Mouse (Mus musculus): ENCODE data around the gene Sufu. TPM values are rescaled to one million over a fixed set of nuclear protein-coding genes. Genes with fewer than 3 reads are reported as not detected.

Gene Sufu
- total RNA-seq, 2 experiments from 2014 or later: 19.4 to 20.1 TPM

DNA sequence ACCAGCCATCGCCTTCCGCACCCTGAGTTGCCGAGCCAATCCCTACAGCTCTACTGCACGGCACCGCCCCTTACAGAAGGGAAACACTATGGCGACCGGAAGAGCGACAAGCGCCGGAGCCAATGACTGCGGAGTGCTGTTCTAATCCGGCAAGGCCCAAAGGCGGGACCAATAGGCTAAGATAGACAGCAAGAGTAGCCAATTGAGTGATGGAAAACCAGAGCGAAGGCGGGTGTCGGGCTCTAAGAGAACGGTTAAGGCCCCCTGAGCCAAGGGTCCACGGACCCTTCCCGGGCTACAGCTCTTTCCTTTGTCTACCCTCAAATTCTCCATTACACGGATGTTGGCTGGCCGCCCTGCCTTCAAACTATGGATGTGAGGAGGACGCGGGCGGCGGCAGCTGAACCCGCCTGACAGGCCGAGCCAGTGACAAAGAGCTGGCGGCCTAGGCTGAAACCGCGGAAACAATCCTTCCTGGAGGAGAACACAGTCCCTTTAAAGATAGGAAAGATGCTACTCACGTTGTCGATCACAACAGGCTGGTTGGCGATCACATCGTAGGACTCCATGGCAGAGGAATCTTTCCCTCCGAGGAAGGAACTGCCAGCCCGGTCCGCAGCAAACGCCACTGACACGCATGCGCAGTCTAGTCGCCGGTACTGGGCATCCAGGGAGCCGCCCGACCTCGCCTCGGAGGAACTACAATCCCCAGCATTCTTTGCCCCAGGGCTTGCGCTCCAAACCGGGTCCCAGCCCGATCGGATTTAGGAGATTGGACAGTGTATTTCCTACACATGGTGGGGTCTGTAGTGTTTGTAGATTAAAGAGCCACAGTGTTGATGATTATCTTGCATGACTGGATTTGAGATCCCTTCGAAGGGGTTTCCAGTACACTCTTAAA, 1.3 kb upstream of the Sufu start, which contains the start of gene Actr1a:
TSS of gene Actr1a (minus strand) at position 640 of the 901 bp plus-strand sequence.
- DNase-seq (ENCODE audit: extremely low spot score in 1 of 2, low spot score in 2 of 2): peak; percentile 96 to 97
- Histone ChIP-seq H3K27ac (peak within 1 kb of the TSS; percentile 84), H3K4me3 (peak within 1 kb of the TSS; percentile 94)
- intact Hi-C loops (cut with DNase I): loop anchor here (1.0 to 5.0 kb wide), 4 partner anchors 29 to 132 kb away; partner anchors contain the start of gene Trim8
- no peak for TF ChIP-seq CTCF (IDR thresholded peaks at IDR 0.05)

DNA sequence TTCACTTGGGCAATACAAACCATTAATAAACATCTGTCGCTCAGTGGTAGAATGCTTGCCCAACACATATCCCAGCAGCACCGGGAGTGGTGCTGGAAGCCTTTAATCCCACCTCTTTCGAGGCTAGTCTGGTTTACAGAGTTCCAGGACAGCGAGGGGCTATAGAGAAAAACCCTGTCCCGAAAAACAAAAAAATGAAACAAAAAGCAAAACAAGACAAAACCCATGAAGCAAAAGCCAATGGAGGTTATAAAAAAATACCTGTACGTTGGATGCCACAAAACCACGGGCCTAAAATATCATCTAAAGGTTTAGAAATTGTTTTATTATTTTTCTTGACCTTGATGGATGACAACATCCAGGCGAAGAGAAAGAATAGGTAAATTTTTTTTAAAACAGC, 587 bp upstream of the Sufu start:
- 0 out of 2 replicates have a peak overlapping the region, but pooled peaks have one; percentile 20 for H3K27ac ChIP-seq
- H3K4me3 ChIP-seq: peak overlapping the region; percentile 94
- TF ChIP-seq CTCF (IDR thresholded peaks at IDR 0.05): no peak
- no peak for DNase-seq (ENCODE audit: extremely low spot score in 1 of 2, low spot score in 2 of 2)
- intact Hi-C loops (cut with DNase I): loop anchor here (1.0 to 5.0 kb wide), 2 partner anchors 28 to 131 kb away; no protein-coding TSS in a partner anchor

DNA sequence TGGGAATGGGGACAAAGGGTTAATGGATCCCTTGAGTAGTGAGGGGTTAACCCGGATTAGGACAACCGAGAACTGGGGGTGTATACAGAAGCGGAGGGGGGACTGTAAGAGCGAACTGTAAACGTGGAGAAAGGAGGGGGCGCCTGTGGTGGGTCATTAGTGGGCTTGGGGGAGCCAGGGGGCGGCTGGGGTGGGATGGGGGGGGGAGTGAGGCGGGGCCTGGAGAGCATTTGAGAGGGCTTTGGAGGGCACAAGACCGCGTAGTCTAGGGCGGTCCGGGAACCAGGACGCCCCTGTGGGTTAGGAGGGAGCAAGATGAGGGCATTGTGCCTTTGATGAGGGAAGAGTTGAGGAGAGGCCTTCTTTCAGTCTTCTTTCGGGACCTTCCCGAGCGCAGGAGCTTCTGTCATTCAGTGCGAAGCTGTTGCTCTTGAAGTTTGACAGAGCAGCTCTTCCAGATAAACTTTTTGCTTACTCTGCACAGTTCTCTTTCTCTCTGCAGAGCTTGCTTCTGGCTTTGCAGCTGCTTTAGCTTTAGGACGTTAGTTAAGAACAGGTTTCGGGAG, 823 bp downstream of the Sufu start:
- H3K4me3 ChIP-seq: peak overlapping the region; percentile 79
- no peak overlapping the region; the same call in 1 of the 2 replicates for H3K27ac ChIP-seq
- DNase-seq (ENCODE audit: extremely low spot score in 1 of 2, low spot score in 2 of 2): no peak
- TF ChIP-seq CTCF (IDR thresholded peaks at IDR 0.05): no peak
- intact Hi-C loops (cut with DNase I): loop anchor here (5.0 kb wide), 1 partner anchor 130 kb away; no protein-coding TSS in a partner anchor

DNA sequence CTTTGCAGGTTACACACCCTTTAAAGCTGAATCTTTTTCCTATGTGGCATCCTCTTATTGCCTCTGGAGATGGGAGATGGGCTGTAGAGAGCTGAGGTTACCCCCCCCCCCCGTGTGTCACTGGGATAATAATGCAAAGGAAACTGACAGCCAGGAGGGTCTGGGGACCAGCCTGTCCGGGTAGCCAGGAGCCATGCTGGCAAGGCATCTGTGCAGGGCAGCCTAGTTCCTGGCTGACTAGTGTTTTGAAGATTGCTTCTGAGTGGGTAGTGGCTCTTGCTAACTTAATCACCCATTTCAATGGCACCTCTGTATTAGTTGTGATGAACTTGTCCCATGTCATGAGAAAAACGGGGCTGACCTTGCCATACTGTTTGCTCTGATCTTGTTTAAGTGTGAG, 1.7 kb downstream of the Sufu start:
- intact Hi-C loops (cut with DNase I): loop anchor here (5.0 kb wide), 1 partner anchor 129 kb away; no protein-coding TSS in a partner anchor
- no peak overlapping the region for H3K27ac ChIP-seq
- no peak for DNase-seq (ENCODE audit: extremely low spot score in 1 of 2, low spot score in 2 of 2)
- no peak overlapping the region for H3K4me3 ChIP-seq
- TF ChIP-seq CTCF (IDR thresholded peaks at IDR 0.05): no peak

DNA sequence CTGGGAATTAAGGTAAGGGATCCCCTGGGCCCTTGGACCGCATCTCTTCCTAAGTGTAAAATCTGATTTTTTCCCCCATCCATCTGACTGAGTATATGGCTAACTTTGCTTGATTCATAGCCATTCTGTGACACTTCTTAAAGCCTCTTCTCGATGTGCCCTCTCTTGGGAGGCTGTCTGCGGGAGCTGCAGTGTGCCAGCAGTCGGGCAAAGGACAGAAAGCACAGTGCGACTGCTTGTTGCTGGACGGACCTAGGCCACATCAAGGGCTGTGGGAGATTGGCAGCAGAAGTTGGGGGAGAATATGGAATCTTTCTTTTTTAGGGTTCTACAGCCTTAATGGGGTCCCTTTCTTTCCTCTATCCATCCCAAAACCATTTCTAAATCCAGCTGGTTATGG, 2.7 kb downstream of the Sufu start:
- no peak overlapping the region for H3K27ac ChIP-seq
- TF ChIP-seq CTCF (IDR thresholded peaks at IDR 0.05): no peak
- no peak for DNase-seq (ENCODE audit: extremely low spot score in 1 of 2, low spot score in 2 of 2)
- no peak overlapping the region for H3K4me3 ChIP-seq
- intact Hi-C loops (cut with DNase I): loop anchor here (1.0 to 5.0 kb wide), 2 partner anchors 45 to 128 kb away; no protein-coding TSS in a partner anchor

DNA sequence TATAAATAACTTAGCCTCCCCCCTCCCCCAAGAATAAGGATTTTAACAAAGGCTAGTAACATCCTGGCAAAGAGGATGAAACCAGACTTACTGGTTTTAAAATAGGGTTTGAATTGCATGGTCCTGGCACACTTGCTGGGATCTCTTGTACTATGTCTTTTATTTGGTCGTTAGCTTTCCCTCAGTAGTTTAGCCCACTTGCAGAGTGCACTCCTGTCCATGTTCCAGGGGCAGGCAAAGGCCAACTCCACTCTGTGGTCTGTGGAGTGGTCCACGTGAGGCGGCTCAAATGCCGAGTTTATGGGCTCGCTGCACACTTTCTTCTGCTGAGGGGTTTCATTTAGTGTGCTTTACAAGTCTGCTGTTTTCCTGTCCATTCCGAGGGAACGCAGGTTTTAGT, 3.2 kb downstream of the Sufu start:
- intact Hi-C loops (cut with DNase I): loop anchor here (1.0 to 5.0 kb wide), 2 partner anchors 44 to 127 kb away; no protein-coding TSS in a partner anchor
- no peak for TF ChIP-seq CTCF (IDR thresholded peaks at IDR 0.05)
- no peak overlapping the region for H3K4me3 ChIP-seq
- DNase-seq (ENCODE audit: extremely low spot score in 1 of 2, low spot score in 2 of 2): no peak
- no peak overlapping the region for H3K27ac ChIP-seq

DNA sequence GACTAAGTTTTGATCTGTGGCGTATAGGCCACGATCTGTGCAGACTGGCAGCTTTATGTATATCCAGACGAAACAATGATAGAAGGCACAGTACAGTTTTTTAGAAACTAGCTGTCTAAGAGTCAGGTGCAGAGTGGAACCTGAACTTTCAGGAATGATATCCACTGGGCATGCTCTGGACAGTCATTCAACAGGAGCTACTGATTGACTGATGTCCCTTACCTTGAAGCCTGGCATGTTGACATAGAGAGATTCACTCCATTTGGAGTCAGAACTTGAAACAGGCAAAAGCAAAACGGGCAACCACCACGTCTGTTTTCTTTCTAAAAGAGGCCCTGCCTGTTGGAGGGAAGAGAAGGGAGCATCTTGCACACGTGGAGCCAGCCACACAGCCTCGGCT, 3.9 kb downstream of the Sufu start:
- TF ChIP-seq CTCF (IDR thresholded peaks at IDR 0.05): no peak
- no peak overlapping the region for H3K27ac ChIP-seq
- intact Hi-C loops (cut with DNase I): no loop called here
- no peak overlapping the region for H3K4me3 ChIP-seq
- DNase-seq (ENCODE audit: extremely low spot score in 1 of 2, low spot score in 2 of 2): no peak

DNA sequence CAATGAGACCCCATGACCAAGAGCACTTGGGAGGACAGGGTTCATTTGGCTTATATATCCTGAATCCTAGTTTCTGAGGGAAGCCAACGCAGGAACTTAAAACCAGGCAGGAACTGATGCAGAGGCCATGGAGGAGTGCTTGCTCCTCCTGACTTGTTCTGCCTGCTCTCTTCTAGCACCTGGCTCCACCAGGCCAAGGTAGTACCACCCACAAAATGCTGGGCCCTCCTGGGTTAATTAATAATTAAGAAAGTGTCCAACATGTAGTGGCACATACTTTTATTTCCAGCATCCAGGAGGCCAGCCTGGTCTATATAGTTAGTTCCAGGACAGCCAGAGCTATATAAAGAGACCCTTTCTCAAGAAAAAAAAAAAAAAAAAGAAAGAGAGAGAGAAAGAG, 7.3 kb downstream of the Sufu start:
- no peak overlapping the region for H3K27ac ChIP-seq
- intact Hi-C loops (cut with DNase I): no loop called here
- H3K4me3 ChIP-seq: no peak overlapping the region
- no peak for DNase-seq (ENCODE audit: extremely low spot score in 1 of 2, low spot score in 2 of 2)
- TF ChIP-seq CTCF (IDR thresholded peaks at IDR 0.05): no peak

DNA sequence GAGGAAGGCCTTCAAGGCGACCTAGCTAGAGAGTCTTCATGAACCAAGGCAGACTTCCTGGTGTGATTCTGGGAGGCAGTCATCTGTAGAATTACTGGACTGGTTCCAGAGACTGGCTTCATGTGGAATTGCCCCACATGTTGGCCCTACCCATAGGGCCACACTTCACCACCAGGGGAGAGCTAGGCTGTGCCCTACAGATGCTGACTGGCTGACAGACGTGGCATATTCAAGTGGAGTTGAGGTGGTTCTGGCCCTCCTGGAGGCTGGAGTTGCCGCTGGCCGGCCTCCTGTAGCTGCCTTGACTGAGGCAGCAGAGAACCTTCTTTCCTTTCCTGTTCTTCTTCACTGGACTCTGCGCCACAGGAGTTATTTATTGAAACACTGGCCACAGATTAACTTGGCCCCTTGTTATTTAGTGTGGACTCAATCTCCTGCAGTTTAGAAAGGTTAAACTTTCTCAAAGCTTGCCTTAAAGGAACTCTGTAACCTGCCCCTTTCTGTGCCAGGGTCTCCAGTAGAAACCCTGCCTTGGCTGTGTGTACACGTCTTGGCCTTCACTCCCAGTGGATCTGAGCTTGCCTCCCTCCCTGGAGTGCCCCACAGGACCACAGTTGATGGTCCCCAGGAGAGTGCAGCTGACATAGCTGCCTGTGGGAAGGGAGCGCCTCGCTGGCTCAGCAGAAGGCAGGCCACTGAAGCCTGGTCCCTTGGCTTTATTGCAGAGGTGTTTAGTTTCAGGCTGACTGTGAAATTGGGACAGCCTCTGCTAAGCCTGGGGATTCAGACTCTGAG, 10.1 kb downstream of the Sufu start:
- H3K27ac ChIP-seq: no peak overlapping the region
- no peak; the same call in 1 of the 2 replicates for TF ChIP-seq CTCF (IDR thresholded peaks at IDR 0.05)
- no peak for DNase-seq (ENCODE audit: extremely low spot score in 1 of 2, low spot score in 2 of 2)
- H3K4me3 ChIP-seq: no peak overlapping the region
- intact Hi-C loops (cut with DNase I): no loop called here

DNA sequence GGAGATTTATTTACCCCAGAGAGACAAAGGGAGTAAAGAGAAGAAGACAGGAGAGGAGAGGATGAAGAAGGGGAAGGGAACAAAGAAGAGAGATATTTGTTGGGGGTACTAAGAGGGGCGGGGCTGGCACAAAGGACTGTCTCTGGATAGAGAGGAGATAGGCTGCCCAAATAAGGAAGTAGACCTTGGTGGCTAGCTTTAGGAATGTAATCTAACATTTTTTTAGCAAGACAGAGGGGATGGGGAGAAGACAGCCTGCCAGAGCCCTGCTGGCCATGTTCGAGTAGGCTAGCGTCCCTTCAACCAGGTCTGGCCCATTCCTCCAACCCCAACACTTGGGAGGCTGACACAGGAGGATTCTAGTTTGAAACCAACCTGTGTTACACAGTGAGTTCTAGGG, 12.8 kb downstream of the Sufu start:
- TF ChIP-seq CTCF (IDR thresholded peaks at IDR 0.05): no peak
- Histone ChIP-seq H3K4me3 (no peak overlapping the region), H3K27ac (no peak overlapping the region)
- no peak for DNase-seq (ENCODE audit: extremely low spot score in 1 of 2, low spot score in 2 of 2)
- intact Hi-C loops (cut with DNase I): no loop called here

DNA sequence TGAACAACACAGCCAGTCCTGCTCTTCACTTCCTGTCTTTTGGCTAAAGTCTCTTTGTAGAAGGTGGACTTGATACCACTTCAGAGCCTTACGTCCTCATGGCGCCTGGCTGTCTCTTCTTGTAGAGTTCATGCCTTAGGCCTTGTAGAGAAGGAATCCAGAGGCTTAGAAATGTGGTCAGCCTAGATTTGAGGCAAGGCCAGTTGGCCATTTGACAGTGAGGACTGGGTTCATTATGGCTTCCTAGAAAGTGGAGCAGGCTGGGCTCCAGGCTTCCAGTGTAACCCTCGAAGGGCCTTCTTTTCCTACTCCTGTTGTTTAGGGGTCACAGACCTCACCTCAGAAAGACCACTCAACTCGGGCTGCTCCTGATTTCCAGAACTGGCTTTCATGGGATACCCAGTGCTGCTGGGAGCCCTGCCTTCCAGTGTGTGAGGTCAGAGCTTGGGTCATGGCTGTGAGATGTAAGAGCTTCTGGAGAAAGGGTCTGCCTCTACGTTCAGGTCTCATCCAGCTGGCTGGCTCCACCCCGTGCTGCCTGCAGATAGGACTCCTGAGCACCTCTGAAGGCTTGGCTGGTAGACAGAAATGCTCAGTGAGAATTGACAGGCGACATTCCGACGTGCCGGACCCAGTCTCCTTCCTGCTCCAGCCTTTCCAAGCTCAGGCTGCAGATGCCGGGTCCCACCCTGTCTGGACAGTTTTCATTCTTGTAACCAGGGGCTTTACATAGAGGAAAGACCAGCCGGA, 15.5 kb downstream of the Sufu start:
- intact Hi-C loops (cut with DNase I): no loop called here
- Histone ChIP-seq H3K4me3 (no peak overlapping the region), H3K27ac (no peak overlapping the region)
- no peak for TF ChIP-seq CTCF (IDR thresholded peaks at IDR 0.05)
- no peak for DNase-seq (ENCODE audit: extremely low spot score in 1 of 2, low spot score in 2 of 2)
